Mouse (Mus musculus): ENCODE results near the gene Gal3st4.

DNA sequence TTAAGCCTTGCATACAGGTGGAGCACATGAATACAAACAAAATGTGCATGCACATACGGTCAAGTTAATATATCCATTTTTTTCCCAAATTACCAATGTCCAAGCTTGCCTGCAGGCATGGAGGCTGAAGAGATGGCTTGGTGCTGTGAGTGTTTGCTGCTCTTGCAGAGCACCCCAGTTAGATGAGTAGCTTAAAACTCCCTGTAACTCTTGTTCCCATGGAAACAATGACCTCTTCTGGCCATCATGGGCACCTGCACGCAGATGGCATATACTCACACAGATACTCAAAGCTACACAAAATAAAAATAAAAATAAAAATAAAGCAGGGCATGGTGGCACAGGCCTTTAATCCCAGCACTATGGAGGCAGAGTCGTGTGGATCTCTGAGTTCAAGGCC lies 19.6 kb downstream of the Gal3st4 start:
- no peak for TF ChIP-seq CTCF (IDR thresholded peaks at IDR 0.05; ENCODE audit: borderline replicate concordance, insufficient read depth, low read depth, low read length)
- TF ChIP-seq POLR2A (IDR thresholded peaks at IDR 0.05; ENCODE audit: borderline replicate concordance, insufficient read depth, low read length): no peak

Data from cerebellum, adult 2 months (tissue).